Mouse (Mus musculus) common myeloid progenitor, adult 5-6 weeks (primary cell): Measurements from ENCODE around the gene Ccdc187. TPM values are rescaled to one million over a fixed set of nuclear protein-coding genes. Genes with fewer than 3 reads are reported as not detected.

ENCODE experiments used
- ATAC-seq: replicated peaks from 2 replicates; pipeline ENCODE4 v1.8.0; 2016; ENCODE audit warnings: low read depth, mild to moderate bottlenecking, moderate TSS enrichment, inconsistent platforms; ENCODE audit not compliant: poor library complexity, severe bottlenecking
- total RNA-seq: library from RNA; stranded (forward); fragments of 200-1000, 187-1606 nt; gene quantifications from 2 replicates; pipeline ENCODE4 v1.2.3, GENCODE M21; 2017

The Ccdc187 gene
- total RNA-seq, 1 experiment from 2014 or later = not detected

GRCm38 (mm10) chr2:26231366-26231765 is 63.0 kb downstream of the Ccdc187 start:
- no peak for ATAC-seq

- no peak for ATAC-seq
These were observed 64.1 kb downstream of the Ccdc187 start for GRCm38 (mm10) chr2:26230253-26230652.

GRCm38 (mm10) chr2:26227788-26228187 is 66.6 kb downstream of the Ccdc187 start:
- ATAC-seq = peak; percentile 95

- no peak for ATAC-seq
These were observed 69.1 kb downstream of the Ccdc187 start for GRCm38 (mm10) chr2:26225242-26225641.

GRCm38 (mm10) chr2:26223961-26224360 is 70.4 kb downstream of the Ccdc187 start:
- no peak for ATAC-seq

GRCm38 (mm10) chr2:26214526-26214925 is 79.8 kb downstream of the Ccdc187 start:
- no peak for ATAC-seq

- no peak for ATAC-seq
These were observed 84.8 kb downstream of the Ccdc187 start for GRCm38 (mm10) chr2:26209566-26209965.

- ATAC-seq = peak; percentile 91
These were observed 86.1 kb downstream of the Ccdc187 start, which contains the start of gene Lhx3 for GRCm38 (mm10) chr2:26208126-26208789. TSS of gene Lhx3 (minus strand) at chr2:26208289.

- no peak for ATAC-seq
These were observed 86.8 kb downstream of the Ccdc187 start for GRCm38 (mm10) chr2:26207559-26207958.

GRCm38 (mm10) chr2:26205761-26206160 is 88.6 kb downstream of the Ccdc187 start:
- ATAC-seq = no peak

- ATAC-seq = peak; percentile 51
These were observed 89.2 kb downstream of the Ccdc187 start for GRCm38 (mm10) chr2:26205126-26205525.

- ATAC-seq = no peak
These were observed 91.4 kb downstream of the Ccdc187 start for GRCm38 (mm10) chr2:26202849-26203475.

- no peak for ATAC-seq
These were observed 92.2 kb downstream of the Ccdc187 start for GRCm38 (mm10) chr2:26201926-26202848.

GRCm38 (mm10) chr2:26198488-26198887 is 95.9 kb downstream of the Ccdc187 start:
- ATAC-seq = no peak

GRCm38 (mm10) chr2:26194552-26195339 is 99.6 kb downstream of the Ccdc187 start:
- ATAC-seq = no peak

Other genes with a start within 250 kb of the Ccdc187 start
- 0.87 and 4.1 TPM in 2 replicates for gene Nacc2, start 171.3 kb downstream of the Ccdc187 start, total RNA-seq
- not detected in 2 replicates for gene Lhx3, start 86.3 kb downstream of the Ccdc187 start, total RNA-seq
- gene Qsox2, start 57.0 kb downstream of the Ccdc187 start, total RNA-seq = 5.4 and 6.9 TPM in 2 replicates
- 14.4 and 23.8 TPM in 2 replicates for gene Gpsm1, start 21.0 kb upstream of the Ccdc187 start, total RNA-seq
- gene Dnlz, start 57.6 kb upstream of the Ccdc187 start, total RNA-seq = 7.1 and 9.1 TPM in 2 replicates
- 41.9 and 46.4 TPM in 2 replicates for gene Card9, start 66.4 kb upstream of the Ccdc187 start, total RNA-seq
- gene Snapc4, start 86.1 kb upstream of the Ccdc187 start, total RNA-seq = 45.1 TPM in 2 replicates
- gene Entr1, start 94.8 kb upstream of the Ccdc187 start, total RNA-seq = 32.6 and 33.2 TPM in 2 replicates
- gene Pmpca, start 94.8 kb upstream of the Ccdc187 start, total RNA-seq = 66.4 and 72.9 TPM in 2 replicates
- 8.5 and 15.6 TPM in 2 replicates for gene Inpp5e, start 114.6 kb upstream of the Ccdc187 start, total RNA-seq
- 20.1 and 44.2 TPM in 2 replicates for gene Sec16a, start 150.7 kb upstream of the Ccdc187 start, total RNA-seq
- 6.5 and 13.7 TPM in 2 replicates for gene Notch1, start 222.1 kb upstream of the Ccdc187 start, total RNA-seq